Mouse (Mus musculus) gastrocnemius, postnatal 4 days (tissue): ENCODE measurements around the gene Mrpl44. TPM values are rescaled to one million over a fixed set of nuclear protein-coding genes. Genes with fewer than 3 reads are reported as not detected.

Experiments used
- total RNA-seq, 2 experiments: library from RNA; stranded (reverse); gene quantifications; 2 replicates each; pipeline ENCODE4 v1.2.3; 2021

Gene Mrpl44
- total RNA-seq, 2 experiments from 2014 or later, result 36.3 to 39.9 TPM

Other genes starting within 250 kb of the Mrpl44 start
- gene Ap1s3, start 104.0 kb upstream of the Mrpl44 start, total RNA-seq, result under 1 TPM; 0.26 to 0.27 TPM
- gene Wdfy1, start 125 bp downstream of the Mrpl44 start, total RNA-seq, result 10 to 100 TPM; 20.6 to 27.9 TPM
- 10 to 100 TPM; 56.6 to 59.9 TPM for gene Serpine2, start 85.2 kb downstream of the Mrpl44 start, total RNA-seq